Mouse (Mus musculus) limb, embryonic 14.5 days (tissue): ENCODE results near the gene Col4a2. TPM values are rescaled to one million over a fixed set of nuclear protein-coding genes. Genes with fewer than 3 reads are reported as not detected.
"Not testable (repeated sequence)": the region's sequence is repeated elsewhere in the genome, so short reads cannot be mapped to it uniquely, and the experiment has no call there.

ENCODE experiments used
- ATAC-seq: fragments of 200-750 bp; cut with Nextera tagmentation; 2 replicates; pipeline ENCODE4 v1.8.0; 2017; ENCODE audit warnings: low read depth, moderate number of reproducible peaks, moderate TSS enrichment; ENCODE audit not compliant: low FRiP score
- DNase-seq: peaks from one replicate; pipeline ENCODE4 v3.0.0-alpha.2; 2015; ENCODE audit warnings: low spot score
- H3K27ac ChIP-seq: fragments of 300-500 bp; sonication (generic); replicated peaks from 2 replicates; pipeline ENCODE4 v1.5.1; 2014; ENCODE audit warnings: low read depth, mild to moderate bottlenecking, low read length, moderate library complexity, mixed read lengths
- H3K27me3 ChIP-seq: fragments of 300-500 bp; sonication (generic); 2 replicates; pipeline ENCODE4 v1.6.1; 2014; ENCODE audit warnings: low read length, mixed read lengths; ENCODE audit not compliant: control insufficient read depth, insufficient read depth
- H3K36me3 ChIP-seq: fragments of 300-500 bp; sonication (generic); 2 replicates; pipeline ENCODE4 v1.6.1; 2014; ENCODE audit warnings: mild to moderate bottlenecking, low read length, moderate library complexity, mixed read lengths; ENCODE audit not compliant: control insufficient read depth, insufficient read depth
- H3K4me1 ChIP-seq: fragments of 300-500 bp; sonication (generic); 2 replicates; pipeline ENCODE4 v1.6.1; 2014; ENCODE audit warnings: antibody characterized with exemption, low read length, mixed read lengths; ENCODE audit not compliant: control insufficient read depth, insufficient read depth
- H3K4me2 ChIP-seq: fragments of 300-500 bp; sonication (generic); replicated peaks from 2 replicates; pipeline ENCODE4 v1.6.1; 2014; ENCODE audit warnings: low read depth, mild to moderate bottlenecking, low read length, moderate library complexity; ENCODE audit not compliant: severe bottlenecking
- H3K4me3 ChIP-seq: fragments of 300-500 bp; sonication (generic); replicated peaks from 2 replicates; pipeline ENCODE4 v1.5.1; 2014; ENCODE audit warnings: low read length
- H3K9ac ChIP-seq: fragments of 300-500 bp; sonication (generic); 2 replicates; pipeline ENCODE4 v1.6.1; 2014; ENCODE audit warnings: mild to moderate bottlenecking, low read depth, low read length, moderate library complexity; ENCODE audit not compliant: severe bottlenecking
- H3K9me3 ChIP-seq: fragments of 300-500 bp; sonication (generic); 2 replicates; pipeline ENCODE4 v1.6.1; 2016; ENCODE audit warnings: low read length; ENCODE audit not compliant: control insufficient read depth
- POLR2A ChIP-seq: fragments of 200-500 bp; IDR thresholded peaks from 2 replicates; pipeline ENCODE4 v1.8.0; 2012; ENCODE audit warnings: inconsistent platforms, mild to moderate bottlenecking, moderate library complexity, borderline replicate concordance; ENCODE audit not compliant: insufficient read depth, insufficient read length; ENCODE audit errors: extremely low read depth
- WGBS: fragments of 180-500 bp; shearing (Covaris S2); extraction: QIAGEN DNeasy Blood & Tissue Kit; methylation state at CpG from one replicate; pipeline ENCODE4 v1.1.7; 2014; 5-methylcytosine and 5-hydroxymethylcytosine counted together
- polyA plus RNA-seq, 2 experiments: library from polyadenylated mRNA; depleted of rRNA in 1 of 2; stranded (reverse) in 1 of 2; unstranded in 1 of 2; fragments of >200 nt; fragmentation: Nextera tagmentation in 1 of 2; extraction: Ambion mirVana in 1 of 2; gene quantifications; 2 replicates each; pipeline versions ENCODE4 v1.2.1 to v1.2.3; 2012 to 2014

Col4a2 gene
- polyA plus RNA-seq, 2 experiments, result 76.4 to 89.0 TPM

- no peaks in the 10 kb centered on the region for H3K9me3 ChIP-seq
- H3K4me1 ChIP-seq, result no peaks in the 10 kb centered on the region
- no peaks in the 10 kb centered on the region for H3K36me3 ChIP-seq
- H3K4me3 ChIP-seq, result no peak overlapping the region
- WGBS, result 24% methylated on average over 7 of the region's 7 CpGs
- TF ChIP-seq POLR2A, result no peak
- H3K27ac ChIP-seq, result no peak overlapping the region
- DNase-seq, result peak; percentile 65
- H3K4me2 ChIP-seq, result no peak overlapping the region
- H3K9ac ChIP-seq, result no peak overlapping the region
- H3K27me3 ChIP-seq, result peaks cover 5% of the 10 kb centered on the region; the same call in 1 of the 2 replicates
- ATAC-seq, result no peak
These were observed 173.5 kb downstream of the Col4a2 start for GRCm38 (mm10) chr8:11486142-11486541.

- no peak overlapping the region for H3K4me2 ChIP-seq
- no peaks in the 10 kb centered on the region for H3K36me3 ChIP-seq
- H3K9me3 ChIP-seq, result no peaks in the 10 kb centered on the region
- H3K27ac ChIP-seq, result no peak overlapping the region
- H3K4me1 ChIP-seq, result no peaks in the 10 kb centered on the region
- peaks cover 5% of the 10 kb centered on the region; the same call in 1 of the 2 replicates for H3K27me3 ChIP-seq
- no peak overlapping the region for H3K9ac ChIP-seq
- no peak for ATAC-seq
- WGBS, result 63% methylated on average over 4 of the region's 4 CpGs
- H3K4me3 ChIP-seq, result no peak overlapping the region
- no peak for TF ChIP-seq POLR2A
- DNase-seq, result no peak
These were observed 174.6 kb downstream of the Col4a2 start for GRCm38 (mm10) chr8:11487229-11487628.

- H3K27me3 ChIP-seq, H3K36me3 ChIP-seq, H3K4me3 ChIP-seq, H3K27ac ChIP-seq, ATAC-seq, DNase-seq, H3K4me2 ChIP-seq, H3K9me3 ChIP-seq, H3K9ac ChIP-seq, H3K4me1 ChIP-seq: not testable (repeated sequence)
- WGBS, result 84% methylated on average over 2 of the region's 2 CpGs
These were observed 179.7 kb downstream of the Col4a2 start for GRCm38 (mm10) chr8:11492340-11492739.

GRCm38 (mm10) chr8:11497017-11497990, 184.7 kb downstream of the Col4a2 start, which contains the start of gene Naxd:
Gene Naxd, plus strand, starts transcription at chr8:11497506.
- peaks cover 12% of the 10 kb centered on the region for H3K4me1 ChIP-seq
- peak within 1 kb of the TSS; percentile 33 for H3K27ac ChIP-seq
- TF ChIP-seq POLR2A, result peak; percentile 69; the same call in 1 of the 2 replicates
- peak within 1 kb of the TSS; percentile 77 for H3K9ac ChIP-seq
- ATAC-seq (peak; percentile 95), DNase-seq (peak; percentile 91)
- peak within 1 kb of the TSS; percentile 87 for H3K4me3 ChIP-seq
- WGBS, result 4% methylated on average over 59 of the region's 73 CpGs
- peaks cover 3% of the 10 kb centered on the region; the same call in 1 of the 2 replicates for H3K36me3 ChIP-seq
- peak within 1 kb of the TSS; percentile 78 for H3K4me2 ChIP-seq
- no peaks in the 10 kb centered on the region for H3K27me3 ChIP-seq
- no peaks in the 10 kb centered on the region for H3K9me3 ChIP-seq

- peak overlapping the region; percentile 87 for H3K4me3 ChIP-seq
- no peak for TF ChIP-seq POLR2A
- H3K4me1 ChIP-seq, result peaks cover 12% of the 10 kb centered on the region
- H3K9me3 ChIP-seq, result no peaks in the 10 kb centered on the region
- ATAC-seq, result no peak
- 74% methylated on average over 12 of the region's 12 CpGs for WGBS
- no peak for DNase-seq
- peaks cover 10% of the 10 kb centered on the region; the same call in 1 of the 2 replicates for H3K36me3 ChIP-seq
- peak overlapping the region; percentile 77; the same call in 1 of the 2 replicates for H3K9ac ChIP-seq
- H3K27ac ChIP-seq, result no peak overlapping the region
- H3K4me2 ChIP-seq, result peak overlapping the region; percentile 78
- H3K27me3 ChIP-seq, result no peaks in the 10 kb centered on the region
These were observed 185.7 kb downstream of the Col4a2 start for GRCm38 (mm10) chr8:11498281-11498680.

Other genes with a start within 250 kb of the Col4a2 start
- 225 and 296 TPM in 2 replicates for gene Col4a1, start within 50 bp of the Col4a2 start, polyA plus RNA-seq (2012; rRNA removed)
- 210 and 215 TPM in 2 replicates for gene Col4a1, start within 50 bp of the Col4a2 start, polyA plus RNA-seq (2014; fragmentation: Nextera tagmentation; extraction: Ambion mirVana)
- 1.6 and 1.8 TPM in 2 replicates for gene Rab20, start 165.9 kb downstream of the Col4a2 start, polyA plus RNA-seq (2012; rRNA removed)
- gene Rab20, start 165.9 kb downstream of the Col4a2 start, polyA plus RNA-seq (2014; fragmentation: Nextera tagmentation; extraction: Ambion mirVana), result 1.7 and 2.1 TPM in 2 replicates
- gene Naxd, start 184.7 kb downstream of the Col4a2 start, polyA plus RNA-seq (2012; rRNA removed), result 117 and 129 TPM in 2 replicates
- gene Naxd, start 184.7 kb downstream of the Col4a2 start, polyA plus RNA-seq (2014; fragmentation: Nextera tagmentation; extraction: Ambion mirVana), result 112 and 118 TPM in 2 replicates
- 66.7 and 77.4 TPM in 2 replicates for gene Cars2, start 238.0 kb downstream of the Col4a2 start, polyA plus RNA-seq (2012; rRNA removed)
- gene Cars2, start 238.0 kb downstream of the Col4a2 start, polyA plus RNA-seq (2014; fragmentation: Nextera tagmentation; extraction: Ambion mirVana), result 26.4 and 27.5 TPM in 2 replicates
- gene Ing1, start 242.8 kb downstream of the Col4a2 start, polyA plus RNA-seq (2012; rRNA removed), result 38.5 and 63.6 TPM in 2 replicates
- gene Ing1, start 242.8 kb downstream of the Col4a2 start, polyA plus RNA-seq (2014; fragmentation: Nextera tagmentation; extraction: Ambion mirVana), result 42.9 and 49.7 TPM in 2 replicates